Mouse (Mus musculus) hindbrain, embryonic 10.5 days (tissue): ENCODE data around the gene Dcakd. TPM values are rescaled to one million over a fixed set of nuclear protein-coding genes. Genes with fewer than 3 reads are reported as not detected.
A peak's percentile ranks its signal among the peaks of the same experiment; 100 is the strongest.

ENCODE experiments used
- DNase-seq: peaks from one replicate; pipeline ENCODE4 v3.0.0-alpha.2; 2017; ENCODE audit warnings: low spot score
- H3K27ac ChIP-seq: fragments of 300-500 bp; sonication (generic); 2 replicates; pipeline ENCODE4 v1.5.1; 2016; ENCODE audit warnings: mild to moderate bottlenecking, moderate library complexity
- H3K27me3 ChIP-seq: fragments of 300-500 bp; sonication (generic); 2 replicates; pipeline ENCODE4 v1.6.1; 2016; ENCODE audit warnings: mild to moderate bottlenecking; ENCODE audit not compliant: poor library complexity, insufficient read depth, severe bottlenecking
- H3K36me3 ChIP-seq: fragments of 300-500 bp; sonication (generic); 2 replicates; pipeline ENCODE4 v1.6.1; 2016; ENCODE audit warnings: mild to moderate bottlenecking, moderate library complexity
- H3K4me1 ChIP-seq: fragments of 300-500 bp; sonication (generic); replicated peaks from 2 replicates; pipeline ENCODE4 v1.6.1; 2016; ENCODE audit warnings: mild to moderate bottlenecking
- H3K4me3 ChIP-seq: fragments of 300-500 bp; sonication (generic); 2 replicates; pipeline ENCODE4 v1.5.1; 2016; ENCODE audit warnings: mild to moderate bottlenecking, moderate library complexity
- H3K9me3 ChIP-seq: fragments of 300-500 bp; sonication (generic); 2 replicates; pipeline ENCODE4 v1.6.1; 2016; ENCODE audit warnings: mild to moderate bottlenecking, moderate library complexity
- WGBS: fragments of 180-500 bp; shearing (Covaris S2); methylation state at CpG from one replicate; pipeline ENCODE4 v1.1.7; 2016; 5-methylcytosine and 5-hydroxymethylcytosine counted together
- polyA plus RNA-seq: library from polyadenylated mRNA; unstranded; fragments of >200 nt; fragmentation: Nextera tagmentation; extraction: Ambion mirVana; gene quantifications from 2 replicates; pipeline ENCODE4 v1.2.1, GENCODE M21; 2016

Gene Dcakd
- polyA plus RNA-seq, 1 experiment from 2014 or later, result 276 TPM

GRCm38 (mm10) chr11:103015881-103016825 lies 12.0 kb downstream of the Dcakd start:
- peak; percentile 10 for DNase-seq

GRCm38 (mm10) chr11:103011206-103011497 lies 17.0 kb downstream of the Dcakd start:
- no peaks in the 10 kb centered on the region for H3K27me3 ChIP-seq
- no peak overlapping the region for H3K4me3 ChIP-seq
- H3K9me3 ChIP-seq, result no peaks in the 10 kb centered on the region
- H3K4me1 ChIP-seq, result peaks cover 26% of the 10 kb centered on the region
- H3K27ac ChIP-seq, result no peak overlapping the region
- 94% methylated on average over 2 of the region's 2 CpGs for WGBS
- no peak for DNase-seq
- peaks cover 89% of the 10 kb centered on the region for H3K36me3 ChIP-seq

More at GRCm38 (mm10) chr11:103015881-103016825, 12.0 kb downstream of the Dcakd start:
- peaks cover 18% of the 10 kb centered on the region for H3K4me1 ChIP-seq
- H3K4me3 ChIP-seq, result peak overlapping the region; percentile 79
- no peaks in the 10 kb centered on the region for H3K9me3 ChIP-seq
- no peaks in the 10 kb centered on the region for H3K27me3 ChIP-seq
- peaks cover 42% of the 10 kb centered on the region for H3K36me3 ChIP-seq
- peak overlapping the region; percentile 96 for H3K27ac ChIP-seq
- WGBS, result 51% methylated on average over 27 of the region's 27 CpGs

- Histone ChIP-seq H3K27ac (no peak overlapping the region), H3K36me3 (peaks cover 92% of the 10 kb centered on the region), H3K4me3 (no peak overlapping the region), H3K9me3 (no peaks in the 10 kb centered on the region), H3K4me1 (peaks cover 20% of the 10 kb centered on the region), H3K27me3 (no peaks in the 10 kb centered on the region)
- WGBS, result 92% methylated on average over 13 of the region's 13 CpGs
- no peak for DNase-seq
Measured at GRCm38 (mm10) chr11:103010454-103011205, 17.5 kb downstream of the Dcakd start.

GRCm38 (mm10) chr11:103009208-103009607 lies 18.9 kb downstream of the Dcakd start:
- DNase-seq, result peak; percentile 49
- 92% methylated on average over 8 of the region's 8 CpGs for WGBS
- H3K36me3 ChIP-seq, result peaks cover 92% of the 10 kb centered on the region

GRCm38 (mm10) chr11:103008558-103008957 lies 19.6 kb downstream of the Dcakd start:
- peaks cover 10% of the 10 kb centered on the region; the same call in 1 of the 2 replicates for H3K4me1 ChIP-seq
- WGBS, result 88% methylated on average over 7 of the region's 7 CpGs
- no peaks in the 10 kb centered on the region for H3K27me3 ChIP-seq
- H3K36me3 ChIP-seq, result peaks cover 93% of the 10 kb centered on the region
- H3K9me3 ChIP-seq, result no peaks in the 10 kb centered on the region
- no peak for DNase-seq
- no peak overlapping the region for H3K27ac ChIP-seq
- H3K4me3 ChIP-seq, result no peak overlapping the region

More at GRCm38 (mm10) chr11:103009208-103009607, 18.9 kb downstream of the Dcakd start:
- H3K4me3 ChIP-seq, result no peak overlapping the region
- no peaks in the 10 kb centered on the region for H3K27me3 ChIP-seq
- H3K4me1 ChIP-seq, result peaks cover 9% of the 10 kb centered on the region; the same call in 1 of the 2 replicates
- H3K27ac ChIP-seq, result no peak overlapping the region
- H3K9me3 ChIP-seq, result no peaks in the 10 kb centered on the region

- DNase-seq, result no peak
- Histone ChIP-seq H3K36me3 (peaks cover 93% of the 10 kb centered on the region), H3K27ac (no peak overlapping the region), H3K9me3 (no peaks in the 10 kb centered on the region), H3K4me1 (peaks cover 14% of the 10 kb centered on the region; the same call in 1 of the 2 replicates), H3K4me3 (no peak overlapping the region), H3K27me3 (no peaks in the 10 kb centered on the region)
- 90% methylated on average over 6 of the region's 6 CpGs for WGBS
Measured at GRCm38 (mm10) chr11:103007001-103007340, 21.2 kb downstream of the Dcakd start.

GRCm38 (mm10) chr11:103006286-103007000 lies 21.7 kb downstream of the Dcakd start:
- Histone ChIP-seq H3K27me3 (no peaks in the 10 kb centered on the region), H3K4me3 (no peak overlapping the region), H3K27ac (no peak overlapping the region), H3K36me3 (peaks cover 88% of the 10 kb centered on the region), H3K4me1 (peaks cover 14% of the 10 kb centered on the region; the same call in 1 of the 2 replicates), H3K9me3 (no peaks in the 10 kb centered on the region)
- no peak for DNase-seq
- 93% methylated on average over 7 of the region's 7 CpGs for WGBS

- peaks cover 14% of the 10 kb centered on the region; the same call in 1 of the 2 replicates for H3K4me1 ChIP-seq
- H3K27ac ChIP-seq, result no peak overlapping the region
- peaks cover 88% of the 10 kb centered on the region for H3K36me3 ChIP-seq
- no peaks in the 10 kb centered on the region for H3K9me3 ChIP-seq
- H3K4me3 ChIP-seq, result no peak overlapping the region
- no peaks in the 10 kb centered on the region for H3K27me3 ChIP-seq
- 92% methylated on average over 11 of the region's 11 CpGs for WGBS
- DNase-seq, result no peak
Measured at GRCm38 (mm10) chr11:103005254-103005981, 22.7 kb downstream of the Dcakd start.

- no peak overlapping the region for H3K4me3 ChIP-seq
- H3K36me3 ChIP-seq, result peaks cover 88% of the 10 kb centered on the region
- H3K27ac ChIP-seq, result no peak overlapping the region
- peaks cover 18% of the 10 kb centered on the region; the same call in 1 of the 2 replicates for H3K4me1 ChIP-seq
- no peak for DNase-seq
- 89% methylated on average over 1 of the region's 1 CpGs for WGBS
- no peaks in the 10 kb centered on the region for H3K9me3 ChIP-seq
- no peaks in the 10 kb centered on the region for H3K27me3 ChIP-seq
Measured at GRCm38 (mm10) chr11:103004852-103005251, 23.3 kb downstream of the Dcakd start.

GRCm38 (mm10) chr11:103003210-103003609 lies 24.9 kb downstream of the Dcakd start:
- DNase-seq, result no peak
- Histone ChIP-seq H3K4me1 (peaks cover 28% of the 10 kb centered on the region), H3K9me3 (no peaks in the 10 kb centered on the region), H3K27me3 (no peaks in the 10 kb centered on the region), H3K27ac (no peak overlapping the region), H3K36me3 (peaks cover 90% of the 10 kb centered on the region), H3K4me3 (no peak overlapping the region)
- WGBS, result 65% methylated on average over 5 of the region's 5 CpGs

GRCm38 (mm10) chr11:103001063-103001462 lies 27.1 kb downstream of the Dcakd start:
- peaks cover 90% of the 10 kb centered on the region for H3K36me3 ChIP-seq
- H3K27me3 ChIP-seq, result no peaks in the 10 kb centered on the region
- DNase-seq, result no peak
- H3K4me3 ChIP-seq, result no peak overlapping the region
- WGBS, result 89% methylated on average over 5 of the region's 5 CpGs
- H3K4me1 ChIP-seq, result peaks cover 22% of the 10 kb centered on the region
- H3K9me3 ChIP-seq, result no peaks in the 10 kb centered on the region
- no peak overlapping the region for H3K27ac ChIP-seq

GRCm38 (mm10) chr11:103000111-103000510 lies 28.0 kb downstream of the Dcakd start:
- peaks cover 22% of the 10 kb centered on the region for H3K4me1 ChIP-seq
- WGBS, result 93% methylated on average over 16 of the region's 16 CpGs
- H3K27me3 ChIP-seq, result 0 out of 2 replicates have a peak, but pooled peaks cover under 1% of the 10 kb centered on the region
- no peaks in the 10 kb centered on the region for H3K9me3 ChIP-seq
- peaks cover 91% of the 10 kb centered on the region for H3K36me3 ChIP-seq
- H3K27ac ChIP-seq, result no peak overlapping the region
- DNase-seq, result no peak
- no peak overlapping the region for H3K4me3 ChIP-seq
